In genomic region chr10:75365231-75365633, GRCm38 (mm10) we compare ENCODE assay signal across 9 mouse cellular contexts. TPM values are rescaled to one million over a fixed set of nuclear protein-coding genes. Genes with fewer than 3 reads are reported as not detected.
DNase-seq lines count a peak whose midpoint lies in the region; ATAC-seq and TF ChIP-seq lines count a peak whose summit lies in the region.
"Had no signal": no experiment of that assay in that cellular context is flagged by ENCODE, and none has a peak within 500 bp of the region (broad histone marks: within the 10 kb centered on the region; RNA-seq: fewer than 3 reads in every experiment).

No protein-coding gene starts in this region.

- DNase-seq in forebrain, embryonic 10.5 days (ENCODE audit: extremely low spot score, low spot score): no peak
- no peak for DNase-seq in forebrain, postnatal 0 days
- DNase-seq in 416B (ENCODE audit: low read depth): peak; percentile 91
- peak; percentile 3 for DNase-seq in embryo, embryonic 9.5 days (ENCODE audit: extremely low spot score)
- DNase-seq in thymus, adult 2 months: peak; percentile 51
- DNase-seq in frontal cortex, postnatal 10 days (ENCODE audit: low spot score in 2 of 2): no peak
- DNase-seq in urinary bladder, adult 18-20 months (ENCODE audit: low spot score in 2 of 2): no peak

- H3K4me3 ChIP-seq in forebrain, embryonic 10.5 days: peak overlapping the region; percentile 34
- H3K4me3 ChIP-seq in forebrain, postnatal 0 days (ENCODE audit: low read depth, low read length): no peak overlapping the region
- H3K4me3 ChIP-seq in limb, embryonic 15.5 days: peak overlapping the region; percentile 9; the same call in 1 of the 2 replicates
- H3K4me3 ChIP-seq in thymus, adult 2 months (ENCODE audit: control insufficient read depth, insufficient read depth, low read length): peak overlapping the region; percentile 26
- H3K4me3 ChIP-seq: neural tube, embryonic 13.5 days had no signal

- H3K4me1 ChIP-seq in forebrain, embryonic 10.5 days: peaks cover 30% of the 10 kb centered on the region
- H3K4me1 ChIP-seq in forebrain, postnatal 0 days (ENCODE audit: insufficient read depth): no peaks in the 10 kb centered on the region
- H3K4me1 ChIP-seq in limb, embryonic 15.5 days: no peaks in the 10 kb centered on the region
- H3K4me1 ChIP-seq in thymus, adult 2 months (replicated peaks; ENCODE audit: control insufficient read depth, insufficient read depth, low read length): no peaks in the 10 kb centered on the region

- no peaks in the 10 kb centered on the region for H3K36me3 ChIP-seq in forebrain, embryonic 10.5 days (replicated peaks)
- no peaks in the 10 kb centered on the region for H3K36me3 ChIP-seq in forebrain, postnatal 0 days (ENCODE audit: insufficient read depth)
- no peaks in the 10 kb centered on the region for H3K36me3 ChIP-seq in limb, embryonic 15.5 days
- H3K36me3 ChIP-seq in thymus, adult 2 months (ENCODE audit: control insufficient read depth, insufficient read depth, low read length): no peaks in the 10 kb centered on the region
- H3K36me3 ChIP-seq: neural tube, embryonic 13.5 days had no signal

- no peak for ATAC-seq in forebrain, postnatal 0 days
- ATAC-seq in limb, embryonic 15.5 days (ENCODE audit: insufficient number of reproducible peaks, low FRiP score, low TSS enrichment, low read depth): no peak

- no peak for TF ChIP-seq POLR2A in thymus, adult 2 months (IDR thresholded peaks at IDR 0.05; ENCODE audit: control insufficient read depth, extremely low read depth, insufficient read depth, low read length, poor library complexity)

- H3K27me3 ChIP-seq in forebrain, embryonic 10.5 days (ENCODE audit: poor library complexity, severe bottlenecking): no peaks in the 10 kb centered on the region
- H3K27me3 ChIP-seq in forebrain, postnatal 0 days (ENCODE audit: insufficient read depth, low read length): no peaks in the 10 kb centered on the region
- H3K27me3 ChIP-seq in limb, embryonic 15.5 days: no peaks in the 10 kb centered on the region
- no peaks in the 10 kb centered on the region for H3K27me3 ChIP-seq in thymus, adult 2 months (ENCODE audit: control insufficient read depth, insufficient read depth, low read length)
- H3K27me3 ChIP-seq: neural tube, embryonic 13.5 days had no signal

- 0 out of 2 replicates have a peak overlapping the region, but pooled peaks have one; percentile 30 for H3K27ac ChIP-seq in forebrain, embryonic 10.5 days
- H3K27ac ChIP-seq in forebrain, postnatal 0 days (ENCODE audit: low read depth, low read length): no peak overlapping the region
- no peak overlapping the region for H3K27ac ChIP-seq in limb, embryonic 15.5 days
- H3K27ac ChIP-seq in thymus, adult 2 months (ENCODE audit: control insufficient read depth, insufficient read depth, low read length): no peak overlapping the region

- H3K4me2 ChIP-seq in forebrain, postnatal 0 days (ENCODE audit: low read depth): no peak overlapping the region
- no peak overlapping the region for H3K4me2 ChIP-seq in limb, embryonic 15.5 days
- H3K4me2 ChIP-seq: neural tube, embryonic 13.5 days had no signal

- no peaks in the 10 kb centered on the region for H3K9me3 ChIP-seq in forebrain, embryonic 10.5 days
- H3K9me3 ChIP-seq in forebrain, postnatal 0 days (ENCODE audit: low read length): no peaks in the 10 kb centered on the region
- H3K9me3 ChIP-seq in limb, embryonic 15.5 days: no peaks in the 10 kb centered on the region
- H3K9me3 ChIP-seq: neural tube, embryonic 13.5 days had no signal

- 63% methylated on average over 6 of the region's 6 CpGs for WGBS in forebrain, embryonic 10.5 days
- WGBS in forebrain, postnatal 0 days: 42% methylated on average over 6 of the region's 6 CpGs
- WGBS in limb, embryonic 15.5 days: 44% methylated on average over 6 of the region's 6 CpGs
- 39% methylated on average over 6 of the region's 6 CpGs for WGBS in thymus, adult 2 months

- no peak overlapping the region for H3K9ac ChIP-seq in forebrain, postnatal 0 days
- no peak overlapping the region for H3K9ac ChIP-seq in limb, embryonic 15.5 days
- H3K9ac ChIP-seq: neural tube, embryonic 13.5 days had no signal

- no peak for TF ChIP-seq CTCF in forebrain, postnatal 0 days (IDR thresholded peaks at IDR 0.05; ENCODE audit: low read depth)
- TF ChIP-seq CTCF in thymus, adult 2 months (IDR thresholded peaks at IDR 0.05; ENCODE audit: borderline replicate concordance, control insufficient read depth, extremely low read depth, insufficient read depth, low read length, poor library complexity): no peak

RNA-seq across cellular contexts. Expression of gene Upb1, which starts 35.7 kb away (rescaled TPM):
- polyA plus RNA-seq in forebrain, embryonic 10.5 days (2016; fragmentation: Nextera tagmentation; extraction: Ambion mirVana): 0.06 and 0.15 TPM in 2 replicates
- total RNA-seq in forebrain, postnatal 0 days (2014; rRNA removed): 0.38 and 0.62 TPM in 2 replicates
- 0.58 and 0.75 TPM in 2 replicates for polyA plus RNA-seq in forebrain, postnatal 0 days (2015; fragmentation: Nextera tagmentation; extraction: Ambion mirVana)
- 0.59 and 1.3 TPM in 2 replicates for polyA plus RNA-seq in limb, embryonic 15.5 days (2015; fragmentation: Nextera tagmentation; extraction: Ambion mirVana)
- polyA plus RNA-seq in thymus, adult 2 months (2012; rRNA removed): 0.77 and 0.97 TPM in 2 replicates
- polyA plus RNA-seq: neural tube, embryonic 13.5 days had no signal

RNA-seq across cellular contexts. Expression of gene Adora2a, which starts 48.6 kb away (rescaled TPM):
- 2.0 and 2.5 TPM in 2 replicates for polyA plus RNA-seq in forebrain, embryonic 10.5 days (2016; fragmentation: Nextera tagmentation; extraction: Ambion mirVana)
- 19.5 and 22.5 TPM in 2 replicates for total RNA-seq in forebrain, postnatal 0 days (2014; rRNA removed)
- polyA plus RNA-seq in forebrain, postnatal 0 days (2015; fragmentation: Nextera tagmentation; extraction: Ambion mirVana): 9.4 TPM in 2 replicates
- 1.9 and 2.9 TPM in 2 replicates for polyA plus RNA-seq in limb, embryonic 15.5 days (2015; fragmentation: Nextera tagmentation; extraction: Ambion mirVana)
- polyA plus RNA-seq in thymus, adult 2 months (2012; rRNA removed): 53.4 and 55.4 TPM in 2 replicates

Comparison
In these comparisons a context has a peak if more than half of its experiments do, and no peak if none do; other contexts are left out.
1. DNase-seq: peak in 416B (single experiment), embryo, embryonic 9.5 days (single experiment) and thymus, adult 2 months (single experiment); none in forebrain, embryonic 10.5 days (single experiment), forebrain, postnatal 0 days (single experiment), frontal cortex, postnatal 10 days (0 of 2) and urinary bladder, adult 18-20 months (0 of 2).